Mouse (Mus musculus) adrenal gland, postnatal 36 days (tissue): Measurements from ENCODE around the gene Fkbpl. TPM values are rescaled to one million over a fixed set of nuclear protein-coding genes. Genes with fewer than 3 reads are reported as not detected.
A peak's percentile ranks its signal among the peaks of the same experiment; 100 is the strongest.

Experiments used
- DNase-seq, 2 experiments: peaks; one replicate each; pipeline ENCODE4 v3.0.0; 2021; ENCODE audit warnings: mixed read lengths in 1 of 2
- total RNA-seq, 2 experiments: library from RNA; stranded (reverse); gene quantifications; 2 replicates each; pipeline ENCODE4 v1.2.3; 2021

Gene Fkbpl
- total RNA-seq, 2 experiments from 2014 or later, result 12.7 to 15.8 TPM

- DNase-seq, result no peak
These were observed 3.8 kb downstream of the Fkbpl start for GRCm38 (mm10) chr17:34648141-34648890.

- no peak for DNase-seq
These were observed 4.7 kb downstream of the Fkbpl start for GRCm38 (mm10) chr17:34649106-34649864.

GRCm38 (mm10) chr17:34650781-34651180, 6.2 kb downstream of the Fkbpl start:
- no peak for DNase-seq

- DNase-seq, result peak; percentile 64 to 81
These were observed 7.1 kb downstream of the Fkbpl start for GRCm38 (mm10) chr17:34651507-34652221.

- DNase-seq, result no peak
These were observed 8.0 kb downstream of the Fkbpl start for GRCm38 (mm10) chr17:34652546-34652945.

GRCm38 (mm10) chr17:34652985-34653384, 8.4 kb downstream of the Fkbpl start:
- no peak for DNase-seq

GRCm38 (mm10) chr17:34653746-34654285, 9.3 kb downstream of the Fkbpl start:
- peak; percentile 59 to 80 for DNase-seq

GRCm38 (mm10) chr17:34654392-34654791, 9.8 kb downstream of the Fkbpl start:
- no peak for DNase-seq

GRCm38 (mm10) chr17:34655160-34655559, 10.6 kb downstream of the Fkbpl start:
- DNase-seq, result peak; percentile 70 to 75

GRCm38 (mm10) chr17:34655581-34655991, 11.0 kb downstream of the Fkbpl start:
- peak; percentile 88 to 92 for DNase-seq

GRCm38 (mm10) chr17:34656666-34657065, 12.1 kb downstream of the Fkbpl start:
- no peak for DNase-seq

- DNase-seq, result no peak
These were observed 12.7 kb downstream of the Fkbpl start for GRCm38 (mm10) chr17:34657271-34657670.

- DNase-seq, result no peak
These were observed 13.6 kb downstream of the Fkbpl start for GRCm38 (mm10) chr17:34658145-34658544.

GRCm38 (mm10) chr17:34658591-34658990, 14.0 kb downstream of the Fkbpl start:
- DNase-seq, result no peak

GRCm38 (mm10) chr17:34659181-34659896, 14.8 kb downstream of the Fkbpl start:
- no peak for DNase-seq

- DNase-seq, result no peak
These were observed 15.3 kb downstream of the Fkbpl start for GRCm38 (mm10) chr17:34659897-34660214.

GRCm38 (mm10) chr17:34660259-34660820, 15.8 kb downstream of the Fkbpl start:
- peak in 1 of 2 experiments; percentile 38 for DNase-seq

- peak; percentile 76 to 78 for DNase-seq
These were observed 16.6 kb downstream of the Fkbpl start for GRCm38 (mm10) chr17:34661121-34661591.

- no peak for DNase-seq
These were observed 17.9 kb downstream of the Fkbpl start for GRCm38 (mm10) chr17:34662468-34662867.

- DNase-seq, result no peak
These were observed 18.4 kb downstream of the Fkbpl start for GRCm38 (mm10) chr17:34662978-34663377.

GRCm38 (mm10) chr17:34663558-34663957, 19.0 kb downstream of the Fkbpl start:
- no peak for DNase-seq
